Mouse (Mus musculus) spleen, adult 2 months (tissue): ENCODE data around the gene Aldob.

Experiments used
- CTCF ChIP-seq: fragments of 200-500 bp; IDR thresholded peaks from 2 replicates; pipeline ENCODE4 v1.5.1; 2011; ENCODE audit warnings: mild to moderate bottlenecking, inconsistent platforms; ENCODE audit not compliant: insufficient read depth, insufficient read length, insufficient replicate concordance; ENCODE audit errors: extremely low read depth
- POLR2A ChIP-seq: fragments of 200-500 bp; IDR thresholded peaks from 2 replicates; pipeline ENCODE4 v1.6.1; 2011; ENCODE audit warnings: low read depth, low read length, inconsistent platforms

GRCm38 (mm10) chr4:49512636-49513035 is 36.7 kb downstream of the Aldob start:
- TF ChIP-seq CTCF (no peak), POLR2A (no peak)
